Mouse (Mus musculus) testis, adult 10 weeks (tissue): ENCODE measurements around the gene Fnip1. TPM values are rescaled to one million over a fixed set of nuclear protein-coding genes. Genes with fewer than 3 reads are reported as not detected.

ENCODE experiments used
- polyA plus RNA-seq: library from polyadenylated mRNA; stranded (reverse); fragments of 350-450 nt; fragmentation: Illumina TruSeq; extraction: RNeasy Lipid Tissue Mini Kit (QIAGEN cat#74804); gene quantifications from one replicate; pipeline ENCODE4 v1.2.3, GENCODE M21; 2014; ENCODE audit warnings: low read depth, low replicate concordance

Gene Fnip1
- 111 TPM for polyA plus RNA-seq

GRCm38 (mm10) chr11:54437823-54438337, at the start of gene Fnip1:
Gene Fnip1 (plus strand): TSS chr11:54438199.

GRCm38 (mm10) chr11:54522529-54523430, 84.8 kb downstream of the Fnip1 start, which contains the start of gene Rapgef6:
Gene Rapgef6 (plus strand): TSS chr11:54522847.

Other genes with a start within 250 kb of the Fnip1 start
- not detected for gene Csf2, start 188.5 kb upstream of the Fnip1 start, polyA plus RNA-seq
- gene Il3, start 170.9 kb upstream of the Fnip1 start, polyA plus RNA-seq, result not detected
- 65.8 TPM for gene Acsl6, start 134.4 kb upstream of the Fnip1 start, polyA plus RNA-seq
- gene Meikin, start 67.5 kb upstream of the Fnip1 start, polyA plus RNA-seq, result 40.8 TPM
- gene Rapgef6, start 84.6 kb downstream of the Fnip1 start, polyA plus RNA-seq, result 86.3 TPM